31 mouse cellular contexts compared by ENCODE assay signal in the genomic region with DNA sequence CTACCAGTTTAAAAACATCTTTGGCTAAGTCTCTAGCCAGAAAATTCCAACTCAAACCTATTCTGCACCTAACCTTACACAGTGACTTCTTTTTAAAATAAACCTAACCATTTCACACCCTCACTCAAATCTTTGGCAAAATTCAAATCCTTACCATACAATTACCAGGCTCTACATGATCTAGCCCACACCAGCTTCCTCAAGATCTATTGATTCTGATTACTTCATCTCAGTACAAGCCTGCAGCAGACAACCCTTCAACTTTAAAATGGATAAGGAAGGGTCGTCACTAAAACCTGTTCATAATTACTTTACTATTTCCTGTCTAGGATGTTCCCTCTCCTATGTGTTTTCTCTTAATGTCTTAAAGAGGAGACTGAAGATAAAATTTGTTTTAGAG. TPM values are rescaled to one million over a fixed set of nuclear protein-coding genes. Genes with fewer than 3 reads are reported as not detected.
DNase-seq lines count a peak whose midpoint lies in the region; ATAC-seq and TF ChIP-seq lines count a peak whose summit lies in the region.
"Had no signal": no experiment of that assay in that cellular context is flagged by ENCODE, and none has a peak within 500 bp of the region (broad histone marks: within the 10 kb centered on the region; RNA-seq: fewer than 3 reads in every experiment).

No protein-coding gene starts in this region.

- H3K36me3 ChIP-seq in CH12.LX (replicated peaks in 1 of 2; ENCODE audit: control insufficient read depth in 1 of 2, insufficient read depth in 1 of 2, low read length in 1 of 2): peaks cover 3 to 18% of the 10 kb centered on the region in 2 experiments
- peaks cover 2 to 63% of the 10 kb centered on the region in 2 experiments; a peak in 3 of 4 replicates for H3K36me3 ChIP-seq in MEL (ENCODE audit: control insufficient read depth in 1 of 2, insufficient read depth in 2 of 2, low read length in 2 of 2)
- H3K36me3 ChIP-seq in liver, embryonic 15.5 days (replicated peaks): 0 out of 2 replicates have a peak, but pooled peaks cover 10% of the 10 kb centered on the region

- H3K4me1 ChIP-seq in CH12.LX (ENCODE audit: control insufficient read depth in 1 of 2, insufficient read depth in 2 of 2): peaks cover 9 to 50% of the 10 kb centered on the region in 2 experiments
- peaks cover 20 to 34% of the 10 kb centered on the region in 2 experiments for H3K4me1 ChIP-seq in MEL (ENCODE audit: control insufficient read depth in 1 of 2, insufficient read depth in 2 of 2, low read length in 2 of 2)
- H3K4me1 ChIP-seq in liver, embryonic 15.5 days (replicated peaks): peaks cover 79% of the 10 kb centered on the region
- H3K4me1 ChIP-seq: embryonic facial prominence, embryonic 13.5 days; limb, embryonic 12.5 days; neural tube, embryonic 13.5 days had no signal

- in situ Hi-C loops in CH12.LX (cut with MboI; ENCODE audit: low pct_ligation_motif_present, low pct_unique_long_range_greater_than_20kb, low sequenced_read_pairs): no loop called here

- DNase-seq in CH12.LX (ENCODE audit: extremely low read depth) (no peak), MEL (ENCODE audit: low read depth, low spot score) (no peak)
- DNase-seq in ovary, adult 18-20 months (ENCODE audit: low spot score): no peak
- no peak for DNase-seq in spleen, postnatal 36 days (ENCODE audit: low spot score in 2 of 2)
- no peak for DNase-seq in kidney, postnatal 4 days
- no peak for DNase-seq in cerebellum, postnatal 36 days
- DNase-seq: adrenal gland, postnatal 14 days; B cell, adult 2 months; cerebellum, adult 11-12 months; cerebellum, postnatal 14 days; embryo, embryonic 11 days; gastrocnemius, postnatal 25 days; heart, adult 2 months; heart, postnatal 10 days; kidney, adult 11 months; kidney, postnatal 14 days; lung, adult 18-20 months; right cerebral cortex, postnatal 14 days; thymus, postnatal 14 days had no signal

- H3K27ac ChIP-seq in CH12.LX (ENCODE audit: insufficient read depth, low read depth) (no peak overlapping the region), MEL (ENCODE audit: control insufficient read depth, low read depth, low read length) (peak overlapping the region; percentile 73)
- peak overlapping the region; percentile 89 for H3K27ac ChIP-seq in liver, embryonic 15.5 days (replicated peaks)
- H3K27ac ChIP-seq: embryonic facial prominence, embryonic 13.5 days; heart, adult 2 months; heart, embryonic 13.5 days; hindbrain, embryonic 14.5 days; limb, embryonic 12.5 days; neural tube, embryonic 13.5 days had no signal

- 10% methylated on average over 1 of the region's 1 CpGs for WGBS in liver, embryonic 15.5 days (ENCODE audit: insufficient replicate concordance)

- peaks cover 2% of the 10 kb centered on the region for H3K9me3 ChIP-seq in CH12.LX (replicated peaks; ENCODE audit: low read length)
- no peaks in the 10 kb centered on the region for H3K9me3 ChIP-seq in MEL (replicated peaks; ENCODE audit: insufficient read depth, low read length)
- no peaks in the 10 kb centered on the region for H3K9me3 ChIP-seq in liver, embryonic 15.5 days (replicated peaks)
- H3K9me3 ChIP-seq: embryonic facial prominence, embryonic 13.5 days; heart, embryonic 13.5 days; limb, embryonic 12.5 days had no signal

- peak; percentile 37 for ATAC-seq in erythroid progenitor cell, adult 5-6 weeks (replicated peaks; ENCODE audit: low FRiP score, poor library complexity, severe bottlenecking)
- ATAC-seq in liver, embryonic 15.5 days (ENCODE audit: insufficient read depth): peak; percentile 65
- ATAC-seq: forebrain, embryonic 14.5 days; lung, postnatal 0 days had no signal

- TF ChIP-seq CTCF in CH12.LX (conservative IDR thresholded peaks at IDR 0.05 in 1 of 2, IDR thresholded peaks at IDR 0.05 in 1 of 2; ENCODE audit: low read depth in 2 of 2, low read length in 2 of 2) (no peak), MEL (IDR thresholded peaks at IDR 0.05 in 2 of 3, conservative IDR thresholded peaks at IDR 0.05 in 1 of 3; ENCODE audit: control insufficient read depth in 1 of 3, insufficient read depth in 1 of 3, low read depth in 2 of 3, low read length in 3 of 3, poor library complexity in 1 of 3, severe bottlenecking in 1 of 3) (no peak)

- H3K4me3 ChIP-seq in CH12.LX (replicated peaks in 1 of 3; ENCODE audit: low read depth in 2 of 3, low read length in 2 of 3, poor library complexity in 1 of 3): no peak overlapping the region
- H3K4me3 ChIP-seq in MEL (ENCODE audit: control insufficient read depth in 1 of 2, insufficient read depth in 1 of 2, low read depth in 2 of 2, low read length in 2 of 2): peak overlapping the region in 1 of 2 experiments; percentile 2; a peak in 1 of 4 replicates
- H3K4me3 ChIP-seq in liver, embryonic 15.5 days (replicated peaks): no peak overlapping the region
- H3K4me3 ChIP-seq: embryonic facial prominence, embryonic 13.5 days; heart, adult 2 months; heart, embryonic 13.5 days; layer of hippocampus, adult 2 months; left cerebral cortex, adult 2 months; limb, embryonic 12.5 days; neural tube, embryonic 13.5 days had no signal

- dilution Hi-C loops in CH12.LX (cut with MboI; ENCODE audit: extremely low pct_ligation_motif_present, extremely low pct_unique_long_range_greater_than_20kb, low sequenced_read_pairs): no loop called here

- no peak overlapping the region; the same call in 1 of the 2 replicates for H3K4me2 ChIP-seq in CH12.LX (ENCODE audit: insufficient read depth, low read depth, poor library complexity, severe bottlenecking)
- H3K4me2 ChIP-seq in liver, embryonic 15.5 days: peak overlapping the region; percentile 39
- H3K4me2 ChIP-seq: embryonic facial prominence, embryonic 13.5 days; hindbrain, embryonic 14.5 days; limb, embryonic 12.5 days; midbrain, embryonic 11.5 days; neural tube, embryonic 13.5 days had no signal

- TF ChIP-seq RAD21 in CH12.LX (IDR thresholded peaks at IDR 0.05; ENCODE audit: low read depth, low read length): no peak
- TF ChIP-seq RAD21 in MEL (IDR thresholded peaks at IDR 0.05; ENCODE audit: low read depth, low read length): no peak

- no peak for TF ChIP-seq EP300 in CH12.LX (IDR thresholded peaks at IDR 0.05; ENCODE audit: low read length)
- no peak; a peak in 1 of 4 replicates for TF ChIP-seq EP300 in MEL (IDR thresholded peaks at IDR 0.05; ENCODE audit: low read depth in 1 of 2, low read length in 2 of 2)

- H3K79me2 ChIP-seq in CH12.LX (replicated peaks; ENCODE audit: control insufficient read depth, extremely low read depth, insufficient read depth, poor library complexity, severe bottlenecking) (peaks cover 77% of the 10 kb centered on the region), MEL (ENCODE audit: control insufficient read depth, insufficient read depth, low read length, poor library complexity) (peaks cover 54% of the 10 kb centered on the region)

- H3K9ac ChIP-seq in CH12.LX (ENCODE audit: insufficient read depth, low read depth) (0 out of 2 replicates have a peak overlapping the region, but pooled peaks have one; percentile 24), MEL (ENCODE audit: control insufficient read depth, low read depth, low read length, poor library complexity, severe bottlenecking) (peak overlapping the region; percentile 33; the same call in 1 of the 2 replicates)
- no peak overlapping the region for H3K9ac ChIP-seq in liver, embryonic 15.5 days
- H3K9ac ChIP-seq: embryonic facial prominence, embryonic 13.5 days; heart, embryonic 13.5 days; hindbrain, embryonic 14.5 days; limb, embryonic 12.5 days; neural tube, embryonic 13.5 days had no signal

- TF ChIP-seq POLR2A in CH12.LX (IDR thresholded peaks at IDR 0.05; ENCODE audit: low read depth, low read length): no peak
- TF ChIP-seq POLR2A in MEL (IDR thresholded peaks at IDR 0.05; ENCODE audit: control insufficient read depth in 1 of 2, insufficient read depth in 1 of 2, low read depth in 1 of 2, low read length in 2 of 2, poor library complexity in 1 of 2): no peak

- H3K27me3 ChIP-seq in CH12.LX (replicated peaks): no peaks in the 10 kb centered on the region
- no peaks in the 10 kb centered on the region for H3K27me3 ChIP-seq in MEL (ENCODE audit: control insufficient read depth in 1 of 2, insufficient read depth in 2 of 2, low read length in 2 of 2)
- no peaks in the 10 kb centered on the region for H3K27me3 ChIP-seq in liver, embryonic 15.5 days
- H3K27me3 ChIP-seq: embryonic facial prominence, embryonic 13.5 days; heart, embryonic 13.5 days; limb, embryonic 12.5 days; neural tube, embryonic 13.5 days had no signal

TF ChIP-seq in CH12.LX, 34 proteins besides CTCF, POLR2A, EP300 and RAD21:
- TF ChIP-seq KAT2A (IDR thresholded peaks at IDR 0.05; ENCODE audit: insufficient replicate concordance, low read length) (no peak), CHD1 (IDR thresholded peaks at IDR 0.05; ENCODE audit: low read depth, low read length) (no peak), MAZ (IDR thresholded peaks at IDR 0.05; ENCODE audit: low read depth, low read length) (no peak), MAX (IDR thresholded peaks at IDR 0.05; ENCODE audit: low read length) (no peak)

TF ChIP-seq in MEL, 35 proteins besides CTCF, POLR2A, EP300 and RAD21:
- TF ChIP-seq MAFK (IDR thresholded peaks at IDR 0.05; ENCODE audit: borderline replicate concordance, low read depth, low read length): no peak

RNA-seq across cellular contexts. Expression of gene Rab10, which starts 23.9 kb away (rescaled TPM):
- total RNA-seq in CH12.LX (2012; rRNA removed) (60.1 and 68.2 TPM in 2 replicates), CH12.LX (2014; rRNA removed) (91.8 and 109 TPM in 2 replicates), MEL (2012; rRNA removed) (62.5 and 67.7 TPM in 2 replicates)
- polyA plus RNA-seq in CH12.LX (2012; ENCODE audit: insufficient read length, low read depth) (108 and 111 TPM in 2 replicates), MEL (2012; ENCODE audit: insufficient read depth in 1 of 2, insufficient read length in 2 of 2, low read depth in 1 of 2, low replicate concordance in 2 of 2, missing spikeins in 1 of 2) (10 to 100 TPM; 41.3 to 71.8 TPM)
- total RNA-seq in erythroid progenitor cell, adult 5-6 weeks (2015; ENCODE audit: low replicate concordance): 110 and 132 TPM in 2 replicates
- 101 and 116 TPM in 2 replicates for total RNA-seq in erythroid progenitor cell, adult 5-6 weeks (2017; ENCODE audit: low replicate concordance)
- polyA plus RNA-seq in liver, embryonic 15.5 days (2015; fragmentation: Nextera tagmentation; extraction: Ambion mirVana): 45.3 and 45.7 TPM in 2 replicates
